Mouse (Mus musculus) G1E (cell line): ENCODE results near the gene Sesn3. TPM values are rescaled to one million over a fixed set of nuclear protein-coding genes. Genes with fewer than 3 reads are reported as not detected.

Experiments
- ATAC-seq: 2 replicates; pipeline ENCODE4 v1.8.0; 2016; ENCODE audit warnings: mild to moderate bottlenecking; ENCODE audit not compliant: insufficient number of reproducible peaks, poor library complexity, low FRiP score, severe bottlenecking; ENCODE audit errors: extremely low read depth
- DNase-seq: peaks from one replicate; pipeline ENCODE4 v3.0.0; 2012; ENCODE audit warnings: low spot score
- H3K27me3 ChIP-seq: 2 replicates; pipeline ENCODE4 v1.6.1; 2012; ENCODE audit warnings: mild to moderate bottlenecking, low read length, inconsistent platforms; ENCODE audit not compliant: insufficient read depth
- H3K36me3 ChIP-seq: replicated peaks from 2 replicates; pipeline ENCODE3; 2012; ENCODE audit warnings: mild to moderate bottlenecking, inconsistent platforms
- H3K4me1 ChIP-seq: 2 replicates; pipeline ENCODE4 v1.6.1; 2012; ENCODE audit warnings: low read depth, low read length, inconsistent platforms, mixed read lengths; ENCODE audit not compliant: insufficient read depth
- H3K4me3 ChIP-seq: 2 replicates; pipeline ENCODE4 v1.5.1; 2012; ENCODE audit warnings: low read depth, mild to moderate bottlenecking, inconsistent platforms, low read length, moderate library complexity, mixed read lengths
- H3K9me3 ChIP-seq: replicated peaks from 2 replicates; pipeline ENCODE4 v1.6.1; 2012; ENCODE audit warnings: inconsistent platforms
- CTCF ChIP-seq: IDR thresholded peaks from 2 replicates; pipeline ENCODE4 v1.5.1; 2012; ENCODE audit warnings: low read depth, low read length, inconsistent platforms, mixed read lengths
- GATA1 ChIP-seq: IDR thresholded peaks from 2 replicates; pipeline ENCODE4 v1.6.1; 2012; ENCODE audit warnings: borderline replicate concordance, low read length, inconsistent platforms, mixed read lengths
- GATA2 ChIP-seq: IDR thresholded peaks from 2 replicates; pipeline ENCODE4 v1.6.1; 2012; ENCODE audit warnings: low read depth, low read length, inconsistent platforms, borderline replicate concordance
- POLR2AphosphoS5 ChIP-seq: IDR thresholded peaks from 2 replicates; pipeline ENCODE4 v1.6.1; 2012; ENCODE audit warnings: low read depth, low read length, inconsistent platforms; ENCODE audit not compliant: insufficient replicate concordance
- TAL1 ChIP-seq: conservative IDR thresholded peaks from 2 replicates; pipeline ENCODE4 v1.6.1; 2012; ENCODE audit warnings: low read depth, low read length, inconsistent platforms, mixed read lengths
- polyA plus RNA-seq: library from polyadenylated mRNA; stranded (reverse); fragments of >175 nt; gene quantifications from 2 replicates; pipeline ENCODE4 v1.2.3, GENCODE M21; 2012
- total RNA-seq, 2 experiments: library from RNA; stranded (forward) in 1 of 2; stranded (reverse) in 1 of 2; fragments of 200-1000 nt in 1 of 2; fragments of >200 nt in 1 of 2; fragmentation: Nextera tagmentation in 1 of 2; gene quantifications; 2 replicates each; pipeline ENCODE4 v1.2.3; 2014 to 2017

Sesn3 gene
- total and polyA plus RNA-seq, 3 experiments, result 0.07 to 0.22 TPM; not detected in 1

GRCm38 (mm10) chr9:14266470-14266869 lies 8.4 kb upstream of the Sesn3 start:
- no peaks in the 10 kb centered on the region for H3K27me3 ChIP-seq
- DNase-seq (no peak), ATAC-seq (no peak)

GRCm38 (mm10) chr9:14268578-14268977 lies 6.3 kb upstream of the Sesn3 start:
- no peak for TF ChIP-seq GATA2
- no peak for TF ChIP-seq CTCF
- TF ChIP-seq GATA1, result no peak
- TF ChIP-seq TAL1, result no peak
- no peak for TF ChIP-seq POLR2AphosphoS5
- H3K9me3 ChIP-seq, result no peaks in the 10 kb centered on the region
- DNase-seq, result no peak
- no peaks in the 10 kb centered on the region for H3K27me3 ChIP-seq
- no peaks in the 10 kb centered on the region for H3K36me3 ChIP-seq
- H3K4me1 ChIP-seq, result no peaks in the 10 kb centered on the region
- no peak overlapping the region for H3K4me3 ChIP-seq
- no peak for ATAC-seq

More at GRCm38 (mm10) chr9:14266470-14266869, 8.4 kb upstream of the Sesn3 start:
- no peaks in the 10 kb centered on the region for H3K36me3 ChIP-seq
- no peaks in the 10 kb centered on the region for H3K4me1 ChIP-seq
- no peak overlapping the region for H3K4me3 ChIP-seq
- no peak for TF ChIP-seq POLR2AphosphoS5
- TF ChIP-seq GATA1, result no peak
- TF ChIP-seq TAL1, result no peak
- no peak for TF ChIP-seq GATA2
- no peak for TF ChIP-seq CTCF
- no peaks in the 10 kb centered on the region for H3K9me3 ChIP-seq

GRCm38 (mm10) chr9:14272921-14273320 lies 1.9 kb upstream of the Sesn3 start:
- no peak for TF ChIP-seq GATA2
- TF ChIP-seq POLR2AphosphoS5, result no peak
- TF ChIP-seq TAL1, result no peak
- no peak for TF ChIP-seq CTCF
- no peak for TF ChIP-seq GATA1
- no peaks in the 10 kb centered on the region for H3K9me3 ChIP-seq
- no peak overlapping the region for H3K4me3 ChIP-seq
- ATAC-seq (no peak), DNase-seq (no peak)
- peaks cover 19% of the 10 kb centered on the region for H3K27me3 ChIP-seq
- H3K36me3 ChIP-seq, result no peaks in the 10 kb centered on the region
- H3K4me1 ChIP-seq, result peaks cover 16% of the 10 kb centered on the region

DNA sequence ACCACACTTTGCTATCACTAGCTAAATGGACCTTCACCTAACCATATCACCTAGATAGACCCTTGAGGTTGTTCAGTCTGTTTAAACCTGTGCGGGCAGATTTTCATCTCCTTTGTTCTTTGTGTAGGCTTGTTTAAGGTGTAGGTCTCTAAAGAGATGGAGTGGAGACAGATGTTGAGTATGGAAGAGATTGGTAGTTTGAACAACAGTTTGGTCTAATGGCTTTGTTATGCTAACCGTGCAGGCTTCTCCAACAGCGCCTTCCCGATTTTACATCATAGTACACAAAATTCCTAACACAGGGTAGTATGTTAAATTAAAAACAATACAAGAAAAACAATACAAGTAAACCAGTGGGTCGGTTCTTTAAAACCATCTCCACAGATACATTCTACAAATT lies 281 bp upstream of the Sesn3 start:
- Histone ChIP-seq H3K4me1 (peaks cover 16% of the 10 kb centered on the region), H3K4me3 (no peak overlapping the region), H3K27me3 (peaks cover 19% of the 10 kb centered on the region), H3K9me3 (no peaks in the 10 kb centered on the region), H3K36me3 (no peaks in the 10 kb centered on the region)
- ATAC-seq, result no peak
- no peak for DNase-seq
- TF ChIP-seq GATA2 (no peak), GATA1 (no peak), POLR2AphosphoS5 (no peak), TAL1 (no peak), CTCF (no peak)

- Histone ChIP-seq H3K9me3 (no peaks in the 10 kb centered on the region), H3K4me3 (peak overlapping the region; percentile 72), H3K27me3 (peaks cover 19% of the 10 kb centered on the region), H3K4me1 (peaks cover 16% of the 10 kb centered on the region), H3K36me3 (no peaks in the 10 kb centered on the region)
- 0 out of 2 replicates have a peak, but pooled peaks have one; percentile 6 for TF ChIP-seq CTCF
- TF ChIP-seq POLR2AphosphoS5, result no peak
- DNase-seq (peak; percentile 72), ATAC-seq (peak; percentile 95)
Observed at GRCm38 (mm10) chr9:14275792-14276480, 1.1 kb downstream of the Sesn3 start.

DNA sequence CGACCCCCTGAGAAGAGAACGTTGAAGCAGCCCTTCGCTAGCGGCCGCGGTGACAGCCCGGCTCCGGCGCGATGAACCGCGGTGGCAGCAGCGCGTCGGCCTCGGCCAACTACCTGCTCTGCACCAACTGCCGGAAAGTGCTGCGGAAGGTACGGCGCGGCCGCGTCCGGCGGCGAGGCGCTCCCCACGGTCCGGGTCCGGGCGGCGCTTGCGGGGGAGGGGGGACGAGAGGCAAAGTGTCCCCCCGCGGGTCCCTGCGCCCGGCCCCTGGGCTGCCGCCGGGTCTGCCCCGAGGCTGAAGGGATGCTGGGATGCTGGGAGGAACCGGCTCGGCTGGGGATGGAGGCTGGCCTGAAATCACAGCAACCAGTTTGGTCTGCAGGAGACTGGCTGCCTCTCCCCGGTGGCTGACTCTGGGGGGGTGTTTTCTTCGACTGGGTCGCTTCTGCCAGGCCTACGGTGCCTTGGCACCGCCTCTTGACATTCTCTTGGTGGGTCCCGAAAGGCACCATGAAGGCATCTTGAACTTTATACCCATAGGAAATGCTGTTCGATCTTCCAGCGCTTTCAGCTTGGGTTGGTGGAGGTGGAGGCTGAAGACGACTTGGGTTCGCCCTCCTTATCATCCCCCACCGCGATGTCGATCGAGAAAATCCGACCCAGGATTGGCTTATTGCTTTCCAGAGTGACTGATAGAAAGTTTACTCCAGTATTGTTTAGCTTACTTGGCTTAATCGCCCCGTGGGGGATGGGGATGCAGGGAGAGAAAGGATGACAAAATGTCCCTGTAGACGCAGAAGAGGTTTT lies 1.8 kb downstream of the Sesn3 start:
- Histone ChIP-seq H3K4me3 (peak overlapping the region; percentile 72), H3K36me3 (no peaks in the 10 kb centered on the region), H3K4me1 (peaks cover 16% of the 10 kb centered on the region), H3K9me3 (no peaks in the 10 kb centered on the region), H3K27me3 (peaks cover 19% of the 10 kb centered on the region)
- ATAC-seq (no peak), DNase-seq (no peak)
- no peak for TF ChIP-seq TAL1
- TF ChIP-seq GATA2, result no peak
- no peak for TF ChIP-seq GATA1
- TF ChIP-seq CTCF, result no peak
